Mouse (Mus musculus) midbrain, postnatal 0 days (tissue): ENCODE results near the gene Pdgfd. TPM values are rescaled to one million over a fixed set of nuclear protein-coding genes. Genes with fewer than 3 reads are reported as not detected.

Experiments
- ATAC-seq: fragments of 200-750 bp; cut with Nextera tagmentation; 2 replicates; pipeline ENCODE4 v1.8.0; 2017; ENCODE audit warnings: moderate number of reproducible peaks, mild to moderate bottlenecking, moderate TSS enrichment, moderate library complexity; ENCODE audit not compliant: low FRiP score
- DNase-seq: peaks from one replicate; pipeline ENCODE4 v3.0.0-alpha.2; 2015; ENCODE audit warnings: low spot score
- H3K27ac ChIP-seq: fragments of 300-500 bp; sonication (generic); 2 replicates; pipeline ENCODE4 v1.5.1; 2014; ENCODE audit warnings: low read depth, mild to moderate bottlenecking, low read length, mixed read lengths
- H3K27me3 ChIP-seq: fragments of 300-500 bp; sonication (generic); 2 replicates; pipeline ENCODE4 v1.6.1; 2014; ENCODE audit warnings: low read length, control low read depth, mixed read lengths; ENCODE audit not compliant: insufficient read depth
- H3K36me3 ChIP-seq: fragments of 300-500 bp; sonication (generic); 2 replicates; pipeline ENCODE4 v1.6.1; 2014; ENCODE audit warnings: low read length, control low read depth, mixed read lengths; ENCODE audit not compliant: insufficient read depth
- H3K4me1 ChIP-seq: fragments of 300-500 bp; sonication (generic); 2 replicates; pipeline ENCODE4 v1.6.1; 2014; ENCODE audit warnings: mild to moderate bottlenecking, control low read depth, antibody characterized with exemption, low read length, mixed read lengths; ENCODE audit not compliant: insufficient read depth
- H3K4me2 ChIP-seq: fragments of 300-500 bp; sonication (generic); 2 replicates; pipeline ENCODE4 v1.6.1; 2014; ENCODE audit warnings: low read depth, mild to moderate bottlenecking, low read length, mixed read lengths; ENCODE audit not compliant: poor library complexity, severe bottlenecking
- H3K4me3 ChIP-seq: fragments of 300-500 bp; sonication (generic); 2 replicates; pipeline ENCODE4 v1.5.1; 2014; ENCODE audit warnings: low read depth, mild to moderate bottlenecking, low read length, moderate library complexity
- H3K9ac ChIP-seq: fragments of 300-500 bp; sonication (generic); replicated peaks from 2 replicates; pipeline ENCODE4 v1.6.1; 2014; ENCODE audit warnings: mild to moderate bottlenecking, low read length, moderate library complexity, mixed read lengths; ENCODE audit not compliant: poor library complexity, severe bottlenecking
- H3K9me3 ChIP-seq: fragments of 300-500 bp; sonication (generic); 2 replicates; pipeline ENCODE4 v1.6.1; 2016; ENCODE audit warnings: low read length, control low read depth
- CTCF ChIP-seq: IDR thresholded peaks from 2 replicates; pipeline ENCODE4 v1.5.1; 2016; ENCODE audit warnings: antibody characterized with exemption, mild to moderate bottlenecking
- WGBS: fragments of 180-500 bp; shearing (Covaris S2); extraction: QIAGEN DNeasy Blood & Tissue Kit; methylation state at CpG from one replicate; pipeline ENCODE4 v1.1.7; 2014; 5-methylcytosine and 5-hydroxymethylcytosine counted together
- polyA plus RNA-seq: library from polyadenylated mRNA; unstranded; fragments of >200 nt; fragmentation: Nextera tagmentation; extraction: Ambion mirVana; gene quantifications from 2 replicates; pipeline ENCODE4 v1.2.1, GENCODE M21; 2015
- total RNA-seq: library from RNA; depleted of rRNA; stranded (reverse); fragments of >200 nt; gene quantifications from 2 replicates; pipeline ENCODE4 v1.2.3, GENCODE M21; 2014

Gene Pdgfd
- total and polyA plus RNA-seq, 2 experiments from 2014 or later, result 3.0 to 6.7 TPM

DNA sequence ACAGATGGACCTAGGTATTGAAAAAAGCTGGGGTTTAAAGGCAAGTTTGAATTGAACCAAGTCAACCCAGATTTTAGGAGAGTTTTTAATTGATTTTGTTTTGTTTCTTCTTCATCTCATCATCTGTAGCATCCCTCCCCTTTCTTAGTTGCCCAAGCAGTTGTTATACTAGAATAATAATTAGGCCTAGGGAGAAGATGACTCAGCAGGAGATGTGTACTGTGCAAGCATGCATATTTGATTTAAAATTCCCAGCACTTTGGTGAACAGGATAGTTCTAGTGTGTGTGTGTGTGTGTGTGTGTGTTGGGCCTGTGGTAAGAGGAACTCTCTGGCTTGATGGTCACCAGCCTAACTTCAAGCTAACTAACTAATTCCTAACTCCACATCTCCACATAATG lies 88.7 kb downstream of the Pdgfd start:
- Histone ChIP-seq H3K36me3 (no peaks in the 10 kb centered on the region), H3K27ac (no peak overlapping the region), H3K9me3 (no peaks in the 10 kb centered on the region), H3K4me2 (no peak overlapping the region), H3K9ac (no peak overlapping the region), H3K4me1 (no peaks in the 10 kb centered on the region), H3K4me3 (no peak overlapping the region), H3K27me3 (no peaks in the 10 kb centered on the region)
- DNase-seq (no peak), ATAC-seq (no peak)
- TF ChIP-seq CTCF, result no peak

DNA sequence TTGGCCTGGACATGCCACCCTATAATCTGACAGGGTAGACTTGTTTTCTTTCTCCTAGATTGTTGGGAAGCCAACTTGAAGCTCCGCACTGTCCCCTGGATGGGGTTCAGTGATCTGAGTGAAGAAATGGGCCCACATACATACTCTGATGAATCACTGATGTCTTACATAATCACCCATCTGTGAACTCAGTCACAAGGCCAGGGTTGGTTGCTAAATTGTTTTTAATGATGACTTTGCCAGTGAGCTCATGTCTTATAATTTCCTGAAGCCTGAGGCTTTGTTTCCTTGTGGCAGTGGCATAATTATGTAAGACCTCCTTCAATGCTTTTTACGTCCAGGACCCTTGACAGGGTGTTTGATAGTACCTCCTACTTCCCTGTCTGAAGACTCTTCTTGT lies 96.4 kb downstream of the Pdgfd start:
- Histone ChIP-seq H3K4me1 (no peaks in the 10 kb centered on the region), H3K4me3 (no peak overlapping the region), H3K9ac (no peak overlapping the region), H3K4me2 (no peak overlapping the region), H3K9me3 (no peaks in the 10 kb centered on the region), H3K36me3 (no peaks in the 10 kb centered on the region), H3K27ac (no peak overlapping the region), H3K27me3 (no peaks in the 10 kb centered on the region)
- DNase-seq (no peak), ATAC-seq (no peak)
- WGBS, result 87% methylated on average over 2 of the region's 2 CpGs
- no peak for TF ChIP-seq CTCF

DNA sequence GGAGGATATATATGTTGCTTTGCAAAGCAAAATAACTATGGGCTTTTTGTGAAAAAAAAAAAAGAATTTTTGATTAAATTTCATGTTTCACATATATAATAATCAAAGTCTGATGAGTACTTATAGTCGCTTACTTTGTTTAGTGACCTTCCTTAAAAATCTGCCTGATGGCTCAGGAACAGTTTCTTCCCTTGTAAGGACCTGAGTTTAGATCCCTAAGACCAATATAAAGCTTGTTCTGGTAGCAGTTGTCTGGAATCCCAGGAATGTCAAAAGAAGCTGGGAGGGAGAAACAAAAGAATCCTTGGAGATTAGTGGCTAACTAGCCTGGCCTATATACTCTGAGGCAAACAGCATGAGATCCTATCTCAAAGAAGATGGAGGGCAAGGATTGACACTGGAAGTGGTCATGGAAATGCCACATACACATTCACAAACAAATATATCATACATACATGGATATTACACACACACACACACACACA lies 101.5 kb downstream of the Pdgfd start, which contains the start of gene Ddi1:
Gene Ddi1, minus strand, starts transcription at position 51 of the 485 bp plus-strand sequence.
- 70% methylated on average over 1 of the region's 1 CpGs for WGBS
- DNase-seq, result no peak
- no peak for ATAC-seq

DNA sequence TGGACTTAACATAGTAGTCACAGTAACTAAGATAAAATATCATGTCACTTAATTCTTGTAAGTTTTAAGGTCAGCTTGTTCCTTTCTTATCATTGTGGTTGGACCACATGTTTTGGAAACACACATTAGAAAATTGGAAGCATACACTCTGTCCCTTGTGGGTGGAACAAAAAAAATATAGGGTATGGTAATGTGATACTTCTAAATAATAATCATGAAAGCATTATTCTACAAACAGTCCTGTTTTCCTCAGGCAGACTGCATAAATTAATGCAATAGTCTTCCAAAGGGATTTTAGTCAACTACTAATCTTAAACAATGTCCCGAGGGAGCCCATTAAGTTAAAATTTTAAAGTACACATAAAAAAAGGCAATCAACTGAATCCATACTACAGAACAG lies 108.0 kb downstream of the Pdgfd start:
- no peaks in the 10 kb centered on the region for H3K4me1 ChIP-seq
- H3K4me3 ChIP-seq, result no peak overlapping the region
- 84% methylated on average over 1 of the region's 1 CpGs for WGBS
- no peak for ATAC-seq
- no peak for TF ChIP-seq CTCF
- H3K27ac ChIP-seq, result no peak overlapping the region
- H3K27me3 ChIP-seq, result no peaks in the 10 kb centered on the region
- no peak overlapping the region for H3K9ac ChIP-seq
- no peak overlapping the region for H3K4me2 ChIP-seq
- no peak for DNase-seq
- no peaks in the 10 kb centered on the region for H3K9me3 ChIP-seq
- no peaks in the 10 kb centered on the region for H3K36me3 ChIP-seq

More for the DNA sequence above, 101.5 kb downstream of the Pdgfd start, which contains the start of gene Ddi1:
- TF ChIP-seq CTCF, result no peak
- Histone ChIP-seq H3K9me3 (no peaks in the 10 kb centered on the region), H3K4me2 (no peak within 1 kb of the TSS), H3K27me3 (no peaks in the 10 kb centered on the region), H3K4me3 (no peak within 1 kb of the TSS), H3K9ac (no peak within 1 kb of the TSS), H3K36me3 (no peaks in the 10 kb centered on the region), H3K4me1 (no peaks in the 10 kb centered on the region), H3K27ac (no peak within 1 kb of the TSS)

DNA sequence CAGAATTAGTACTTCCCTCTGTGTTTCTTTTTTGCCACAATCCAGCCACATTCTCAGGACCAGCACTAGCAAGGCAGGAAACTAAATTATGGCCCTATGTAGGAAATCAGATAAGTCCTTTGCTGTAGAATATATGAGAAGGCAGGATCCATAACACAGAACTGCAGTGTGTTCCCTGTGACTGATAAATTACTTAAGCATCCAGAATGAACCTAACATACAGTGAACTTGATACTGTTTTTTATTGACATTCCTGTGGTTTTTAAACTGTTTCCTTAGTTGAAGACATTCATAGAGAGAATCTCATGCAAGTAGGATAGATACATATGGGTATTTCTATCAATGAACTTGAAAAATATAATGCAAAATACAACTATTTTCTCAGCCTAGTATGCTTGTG lies 109.1 kb downstream of the Pdgfd start:
- H3K36me3 ChIP-seq, result no peaks in the 10 kb centered on the region
- H3K4me2 ChIP-seq, result no peak overlapping the region
- H3K4me1 ChIP-seq, result no peaks in the 10 kb centered on the region
- no peak for DNase-seq
- H3K9me3 ChIP-seq, result no peaks in the 10 kb centered on the region
- H3K27ac ChIP-seq, result no peak overlapping the region
- ATAC-seq, result no peak
- no peak overlapping the region for H3K9ac ChIP-seq
- no peak overlapping the region for H3K4me3 ChIP-seq
- TF ChIP-seq CTCF, result no peak
- no peaks in the 10 kb centered on the region for H3K27me3 ChIP-seq

DNA sequence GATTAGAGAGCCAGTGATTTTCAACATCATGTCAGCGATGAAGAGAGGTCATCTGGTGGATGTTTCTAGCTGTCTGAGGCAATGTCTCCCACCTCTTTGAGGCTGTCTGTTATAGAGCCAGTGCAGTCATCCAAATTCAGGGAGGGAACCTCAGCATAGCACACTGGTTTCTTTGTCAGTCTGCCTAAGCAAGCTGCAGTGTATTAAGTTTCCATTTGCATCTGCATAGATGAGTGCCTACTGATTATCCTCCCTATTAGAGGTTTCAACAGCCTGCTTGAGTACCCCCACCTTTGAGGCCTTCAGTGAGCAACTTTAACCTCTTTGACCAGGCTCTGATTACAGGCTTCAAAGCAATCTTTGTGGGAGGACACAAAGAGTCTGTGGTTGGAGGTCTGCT lies 118.4 kb downstream of the Pdgfd start:
- TF ChIP-seq CTCF, result no peak
- DNase-seq, result no peak

More for the DNA sequence above, 118.4 kb downstream of the Pdgfd start:
- Histone ChIP-seq H3K27ac (no peak overlapping the region), H3K9me3 (no peaks in the 10 kb centered on the region), H3K4me1 (no peaks in the 10 kb centered on the region), H3K4me2 (no peak overlapping the region), H3K4me3 (no peak overlapping the region), H3K9ac (no peak overlapping the region), H3K27me3 (no peaks in the 10 kb centered on the region), H3K36me3 (no peaks in the 10 kb centered on the region)
- 31% methylated on average over 1 of the region's 1 CpGs for WGBS
- ATAC-seq, result no peak
